Mouse (Mus musculus): ENCODE measurements at regions not wholly inside any gene's neighbourhood (a gene's known extent, or its start where the extent isn't known, plus 50 kb on each side); places are given as distances from the start of the nearest gene placed in this dataset.
"Not testable (repeated sequence)": the region's sequence is repeated elsewhere in the genome, so short reads cannot be mapped to it uniquely, and the experiment has no call there.

DNA sequence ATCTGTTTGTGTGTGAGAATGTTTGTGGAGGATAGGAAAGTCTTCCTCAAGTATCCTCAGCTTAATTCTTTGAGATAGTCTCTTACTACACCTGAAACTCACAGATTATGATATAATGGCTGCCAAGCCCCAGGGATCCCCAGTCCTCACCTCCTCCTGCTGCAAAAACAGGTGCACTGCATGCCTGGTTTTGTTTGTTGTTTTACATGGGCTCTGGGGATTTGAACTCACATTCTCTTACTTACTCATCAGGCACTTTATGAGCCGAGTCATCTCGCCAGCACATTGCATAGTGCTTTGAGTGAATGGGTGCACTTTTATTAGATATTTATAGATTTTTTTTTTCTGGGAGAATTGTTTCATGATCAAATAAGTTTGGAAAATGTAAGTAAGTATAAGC lies 56.3 kb downstream of the Mterf1b start:
- ATAC-seq (replicated peaks; ENCODE audit: insufficient number of reproducible peaks, low FRiP score, low TSS enrichment, poor library complexity, severe bottlenecking) = no peak

DNA sequence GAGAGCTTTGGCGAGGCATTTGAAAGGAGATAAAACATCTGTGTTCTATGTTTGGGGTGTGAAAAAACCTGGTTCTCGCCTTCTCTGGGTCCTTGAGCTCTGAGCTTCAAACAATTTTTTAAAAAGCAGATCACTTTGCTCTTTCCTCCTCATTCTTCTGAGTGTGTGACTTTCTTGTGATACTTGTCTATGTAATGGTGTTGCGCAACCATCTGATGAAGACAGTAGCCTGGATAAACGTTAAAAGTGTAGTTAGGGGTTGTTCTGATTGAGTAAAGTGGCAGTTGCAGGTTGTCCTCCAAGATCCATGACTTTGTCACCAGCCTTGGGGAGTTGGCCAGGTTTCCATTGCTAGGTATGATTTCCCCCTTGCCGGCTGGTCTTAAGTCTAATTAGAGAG lies 62.1 kb downstream of the Mterf1b start:
- ATAC-seq (replicated peaks; ENCODE audit: insufficient number of reproducible peaks, low FRiP score, low TSS enrichment, poor library complexity, severe bottlenecking) = not testable (repeated sequence)

DNA sequence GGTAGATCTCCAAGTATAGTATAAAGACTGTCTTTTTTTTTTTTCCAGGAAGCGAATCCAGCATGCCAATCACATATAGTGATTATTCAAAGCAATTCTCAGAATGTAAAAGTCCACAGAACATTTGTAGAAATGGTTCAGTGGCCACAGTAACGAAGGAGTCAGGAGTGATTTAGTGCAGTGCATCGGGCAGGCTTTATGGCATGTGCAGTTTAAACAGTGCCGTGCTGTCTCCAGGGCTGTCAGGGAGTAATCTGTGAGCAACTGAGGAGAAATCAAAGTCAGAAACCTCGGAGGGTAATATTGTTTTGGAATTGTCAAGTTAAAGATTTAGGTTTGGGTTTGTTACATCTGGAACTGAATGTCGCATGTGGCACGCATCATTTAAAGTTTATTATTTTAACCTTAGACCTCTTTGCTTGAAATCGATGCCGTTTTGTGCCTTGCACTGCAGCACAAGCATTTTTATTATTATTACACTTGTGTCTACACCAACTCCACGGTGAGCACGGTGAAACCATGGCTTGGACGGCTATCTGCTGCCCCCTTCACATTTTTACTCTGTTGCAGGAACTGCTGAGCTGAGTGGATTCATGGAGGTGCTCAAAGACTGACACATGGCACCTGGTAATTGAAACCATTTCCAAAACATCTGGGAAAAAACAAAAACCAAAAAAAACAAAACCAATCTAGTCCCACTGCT lies 65.0 kb downstream of the Mterf1b start:
- no peak for ATAC-seq (replicated peaks; ENCODE audit: insufficient number of reproducible peaks, low FRiP score, low TSS enrichment, poor library complexity, severe bottlenecking)

DNA sequence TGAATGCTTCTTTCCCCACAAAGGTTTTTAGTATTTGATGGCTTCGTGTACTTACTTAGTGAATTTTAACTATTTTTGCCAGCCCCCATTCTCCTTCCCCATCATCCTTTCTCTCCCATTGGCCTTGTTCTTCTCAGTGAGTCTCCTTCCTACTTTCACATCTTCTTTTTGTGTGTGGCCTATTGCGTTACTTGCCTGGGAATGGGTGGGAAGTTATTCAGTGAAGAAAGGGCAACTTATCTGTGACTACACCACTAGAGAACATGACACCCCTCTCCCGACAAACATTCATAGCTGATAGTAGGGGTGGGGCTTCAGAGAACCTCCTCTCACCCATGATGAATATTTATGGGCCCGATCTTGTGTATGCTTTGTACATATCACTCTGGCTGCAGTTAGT lies 67.1 kb downstream of the Mterf1b start:
- ATAC-seq (replicated peaks; ENCODE audit: insufficient number of reproducible peaks, low FRiP score, low TSS enrichment, poor library complexity, severe bottlenecking) = peak; percentile 71

DNA sequence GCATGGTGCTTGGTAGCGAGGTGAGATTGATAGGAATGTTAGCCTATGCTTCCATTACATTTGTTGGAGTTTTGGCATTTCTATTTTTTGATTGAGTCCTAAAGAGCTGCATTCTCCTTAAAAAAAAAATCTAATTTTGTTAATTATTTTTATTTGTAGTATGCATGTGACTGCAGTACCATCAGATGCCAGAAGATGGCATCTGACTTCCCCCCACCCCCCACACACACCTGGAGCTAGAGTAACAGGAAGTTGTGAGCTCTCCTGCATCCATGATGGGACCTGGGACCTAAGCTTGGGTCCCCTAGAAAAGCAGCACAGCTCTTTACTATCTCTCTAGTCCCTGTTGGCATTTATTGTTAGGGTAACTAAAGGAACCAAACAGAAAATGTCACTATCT lies 70.5 kb downstream of the Mterf1b start:
- no peak for ATAC-seq (replicated peaks; ENCODE audit: insufficient number of reproducible peaks, low FRiP score, low TSS enrichment, poor library complexity, severe bottlenecking)

DNA sequence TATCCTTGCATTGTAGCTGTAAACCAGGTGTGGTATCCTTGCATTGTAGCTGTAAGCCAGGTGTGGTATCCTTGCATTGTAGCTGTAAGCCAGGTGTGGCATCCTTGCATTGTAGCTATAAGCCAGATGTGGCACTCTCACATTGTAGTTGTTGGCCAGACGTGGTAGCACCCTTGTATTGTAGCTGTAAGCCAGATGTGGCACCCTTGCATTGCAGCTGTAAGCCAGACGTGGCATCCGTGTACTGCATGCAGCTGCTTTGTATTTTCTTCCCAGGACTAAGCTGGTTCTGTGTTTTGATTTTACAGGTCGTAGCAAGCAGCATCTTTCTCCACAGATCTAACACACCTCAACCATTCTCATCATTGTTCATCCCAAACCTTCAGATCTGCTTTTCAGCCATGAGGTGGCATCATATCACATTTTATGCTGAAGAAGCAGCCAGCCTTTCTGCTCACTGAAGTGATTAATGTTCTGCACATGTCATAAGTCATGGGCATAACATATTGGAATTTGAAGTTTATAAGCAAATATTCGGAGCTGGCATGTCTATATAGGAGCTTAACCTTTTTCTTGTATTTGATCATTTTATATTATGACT lies 71.5 kb downstream of the Mterf1b start:
- no peak for ATAC-seq (replicated peaks; ENCODE audit: insufficient number of reproducible peaks, low FRiP score, low TSS enrichment, poor library complexity, severe bottlenecking)

DNA sequence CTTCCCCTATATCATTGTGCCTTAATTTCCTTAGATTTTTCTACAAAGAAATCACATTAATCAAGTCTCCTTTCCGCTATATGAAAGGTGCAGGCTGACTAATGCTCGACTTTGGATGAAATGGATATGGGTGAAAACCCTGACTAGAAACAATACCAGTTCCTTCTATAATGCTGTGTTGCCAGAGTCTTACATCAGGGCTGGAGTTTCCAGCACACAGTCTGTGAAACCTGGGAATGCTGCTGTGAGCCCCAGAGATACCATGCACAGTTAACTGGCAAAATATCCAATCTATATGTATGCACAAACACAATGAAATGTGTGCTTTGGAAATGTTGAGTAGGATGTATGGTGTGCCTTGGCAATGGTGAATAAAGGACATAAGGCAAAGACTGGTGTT lies 75.5 kb downstream of the Mterf1b start:
- no peak for ATAC-seq (replicated peaks; ENCODE audit: insufficient number of reproducible peaks, low FRiP score, low TSS enrichment, poor library complexity, severe bottlenecking)

DNA sequence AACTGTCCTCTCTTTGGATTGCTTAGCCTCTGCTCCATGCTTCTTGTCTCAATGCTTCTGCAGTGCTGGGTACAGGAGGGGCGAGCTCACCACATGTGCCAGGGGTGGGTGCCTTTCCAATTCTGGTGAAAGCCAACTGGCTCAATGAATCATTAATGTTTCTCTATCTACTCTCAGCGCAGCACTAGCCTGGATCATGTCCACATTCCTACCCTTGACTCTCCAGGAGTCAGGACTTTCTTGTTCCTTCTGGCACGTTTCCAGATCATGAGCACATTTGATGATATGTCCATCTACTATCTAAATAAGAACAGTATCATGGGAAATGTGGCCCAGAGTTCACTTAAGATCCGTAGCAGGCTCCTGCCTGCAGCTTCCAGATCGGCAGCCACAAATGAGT lies 80.8 kb downstream of the Mterf1b start:
- ATAC-seq (replicated peaks; ENCODE audit: insufficient number of reproducible peaks, low FRiP score, low TSS enrichment, poor library complexity, severe bottlenecking) = no peak

DNA sequence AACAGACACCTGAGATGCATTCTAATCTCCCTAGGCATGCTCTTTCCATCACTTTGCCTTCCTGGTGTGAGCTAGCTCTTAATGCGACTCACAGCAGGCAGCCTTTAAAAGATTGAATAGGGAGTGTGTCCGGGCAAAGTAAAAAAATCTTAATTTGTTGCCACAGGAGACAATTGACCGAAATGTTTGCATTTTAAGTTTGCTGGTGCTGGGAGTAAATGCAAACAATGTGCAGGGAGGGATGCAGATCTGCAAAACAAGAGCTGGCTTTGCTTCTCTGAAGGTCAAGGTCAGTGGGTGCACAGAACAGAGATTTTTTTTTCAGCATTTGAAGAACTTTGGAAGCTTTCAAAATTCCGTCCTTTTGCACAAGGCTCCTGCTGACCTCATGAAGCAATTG lies 111.4 kb downstream of the Mterf1b start:
- no peak for ATAC-seq (replicated peaks; ENCODE audit: insufficient number of reproducible peaks, low FRiP score, low TSS enrichment, poor library complexity, severe bottlenecking)

DNA sequence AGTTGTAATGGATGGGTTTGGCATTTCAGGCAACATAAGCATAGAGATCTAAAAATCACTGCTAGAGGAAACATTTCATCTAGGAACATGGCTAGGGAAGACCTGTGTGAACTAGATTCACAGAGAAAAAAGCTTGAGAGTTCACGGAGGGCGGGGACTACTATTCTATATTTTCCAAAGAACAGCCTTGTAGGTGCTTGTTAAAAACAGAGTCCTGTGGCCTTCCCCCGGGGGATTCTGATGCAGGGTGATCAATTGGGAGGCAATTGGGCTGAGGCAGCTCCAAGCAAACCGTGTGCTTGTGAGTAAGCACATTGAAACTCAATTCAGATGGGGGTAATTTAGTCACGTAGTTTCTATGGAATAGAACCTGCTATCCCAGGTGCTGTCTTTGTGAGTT lies 112.0 kb downstream of the Mterf1b start:
- ATAC-seq (replicated peaks; ENCODE audit: insufficient number of reproducible peaks, low FRiP score, low TSS enrichment, poor library complexity, severe bottlenecking) = no peak

DNA sequence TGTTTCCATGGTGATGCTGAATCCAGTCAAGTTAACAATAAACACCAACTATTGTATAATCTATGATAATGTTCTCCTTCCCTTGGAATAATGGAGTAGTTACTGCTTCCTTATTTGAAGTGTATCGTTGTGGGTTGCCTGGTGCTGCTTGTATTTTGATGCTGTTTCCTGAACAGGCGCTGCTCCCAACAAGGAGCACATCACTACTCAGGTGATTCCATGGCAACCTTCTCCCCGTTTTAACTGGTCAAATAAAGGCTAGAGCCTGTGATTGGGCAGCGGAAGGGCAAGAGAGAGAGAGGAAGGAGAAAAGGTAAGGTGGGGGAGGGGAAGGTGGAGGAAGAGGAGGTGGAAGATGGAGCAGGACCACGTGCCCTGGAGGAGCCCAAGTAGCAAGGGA lies 116.3 kb downstream of the Mterf1b start:
- no peak for ATAC-seq (replicated peaks; ENCODE audit: insufficient number of reproducible peaks, low FRiP score, low TSS enrichment, poor library complexity, severe bottlenecking)

DNA sequence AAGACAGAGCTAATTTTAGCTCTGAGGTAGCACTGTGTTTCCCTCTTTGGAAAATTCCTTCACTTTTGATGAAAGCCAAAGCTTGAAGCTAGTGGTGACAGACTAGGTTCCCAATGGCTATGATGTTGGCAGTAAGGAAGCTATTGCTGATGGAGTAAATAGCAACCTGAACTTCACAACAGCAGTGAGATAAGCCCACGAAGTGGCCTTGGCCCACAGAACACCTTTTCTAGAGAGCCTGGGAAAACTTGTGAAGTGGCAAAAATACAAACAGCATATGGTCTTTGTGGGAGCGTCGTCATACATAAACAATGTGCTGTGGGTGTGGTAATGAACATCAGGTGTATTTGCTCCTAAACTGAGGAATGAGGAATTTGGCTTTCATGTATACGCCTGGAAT lies 119.0 kb downstream of the Mterf1b start:
- no peak for ATAC-seq (replicated peaks; ENCODE audit: insufficient number of reproducible peaks, low FRiP score, low TSS enrichment, poor library complexity, severe bottlenecking)

DNA sequence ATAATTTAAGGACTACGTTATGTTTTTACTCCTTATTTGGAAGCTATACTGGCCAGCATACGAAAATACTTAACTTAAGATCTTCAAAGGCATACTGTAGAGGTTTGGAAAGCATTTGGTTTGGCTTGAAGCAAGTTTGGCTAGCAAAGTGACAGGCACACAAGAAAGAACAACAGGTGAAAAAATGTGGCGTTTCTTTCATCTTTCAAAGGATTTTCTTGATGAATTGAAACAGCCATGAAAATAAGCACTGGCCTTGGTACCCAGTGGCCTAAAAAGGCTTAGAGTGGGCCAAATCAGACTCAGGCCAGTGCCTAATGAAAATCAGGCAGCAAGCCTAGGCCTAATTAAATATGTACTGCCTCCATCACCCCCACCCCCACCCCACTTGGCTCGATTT lies 119.4 kb downstream of the Mterf1b start:
- ATAC-seq (replicated peaks; ENCODE audit: insufficient number of reproducible peaks, low FRiP score, low TSS enrichment, poor library complexity, severe bottlenecking) = no peak

DNA sequence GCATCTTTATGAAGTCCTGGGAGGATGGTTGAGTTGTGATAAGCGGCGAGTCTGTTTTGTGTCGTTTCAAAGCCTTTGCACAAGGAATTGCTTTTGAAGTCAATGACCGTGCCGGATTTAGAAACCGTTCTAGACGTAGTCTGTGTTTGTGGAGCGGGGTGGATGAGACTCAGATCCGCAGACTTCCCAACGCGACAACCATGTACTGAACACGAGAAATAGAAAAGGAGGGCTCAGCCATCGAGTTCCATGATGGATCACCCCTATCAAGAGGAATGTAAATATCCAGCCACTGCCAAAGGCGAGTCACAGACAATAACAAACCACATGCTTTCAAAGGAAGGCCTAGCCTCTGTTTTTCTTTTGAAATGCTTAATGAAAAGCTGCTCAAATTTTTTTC lies 120.5 kb downstream of the Mterf1b start:
- ATAC-seq (replicated peaks; ENCODE audit: insufficient number of reproducible peaks, low FRiP score, low TSS enrichment, poor library complexity, severe bottlenecking) = no peak

DNA sequence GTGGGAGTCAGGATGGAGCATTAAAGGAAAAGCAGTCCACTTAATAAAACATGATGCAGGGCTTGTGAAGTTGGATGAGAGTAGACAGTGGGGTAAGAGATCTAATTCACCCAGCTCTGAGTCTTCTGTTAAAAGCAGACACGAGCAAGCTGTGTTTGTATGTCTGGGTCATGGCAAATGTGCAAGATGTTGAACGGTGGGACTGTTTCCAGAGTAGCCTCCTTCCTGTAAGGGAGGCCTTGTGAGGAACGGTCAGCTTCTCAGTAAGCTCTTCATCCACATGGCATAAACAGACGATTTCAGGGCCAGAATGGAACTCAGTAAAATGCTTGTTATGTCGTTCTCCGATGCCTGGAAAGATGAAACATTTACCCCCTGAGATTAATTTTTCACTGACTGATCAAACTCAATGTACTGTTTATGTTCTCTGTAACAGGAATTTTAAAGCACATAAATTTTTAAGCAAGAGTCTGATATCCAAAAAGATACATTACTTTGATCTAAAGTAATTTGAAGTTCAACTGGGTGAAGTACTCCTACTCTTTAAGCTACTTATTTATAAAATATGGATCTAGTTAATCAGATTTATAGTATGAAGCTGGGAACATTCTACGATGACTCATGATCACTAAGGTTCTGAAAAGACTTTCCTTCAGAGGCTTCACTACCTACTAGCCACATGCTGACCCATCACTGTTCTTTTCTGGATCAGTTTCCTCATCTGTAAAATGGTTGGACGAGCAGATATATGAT lies 130.6 kb downstream of the Mterf1b start:
- ATAC-seq (replicated peaks; ENCODE audit: insufficient number of reproducible peaks, low FRiP score, low TSS enrichment, poor library complexity, severe bottlenecking) = no peak

DNA sequence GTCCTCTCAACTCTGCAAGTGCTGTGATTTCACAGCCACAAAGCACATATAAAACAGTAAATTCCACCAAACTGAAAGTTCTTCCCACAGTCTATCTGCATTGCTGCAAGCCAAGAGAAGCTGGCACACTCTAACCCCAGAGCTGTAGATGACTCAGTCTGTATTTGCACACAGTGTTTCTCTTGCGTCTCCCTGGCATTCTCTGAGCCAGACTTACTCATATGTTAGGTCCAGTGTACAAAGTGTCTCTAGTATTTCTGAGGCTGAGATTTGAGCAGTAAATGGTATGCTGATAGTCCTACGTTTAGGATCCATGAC lies 131.2 kb downstream of the Mterf1b start:
- no peak for ATAC-seq (replicated peaks; ENCODE audit: insufficient number of reproducible peaks, low FRiP score, low TSS enrichment, poor library complexity, severe bottlenecking)

DNA sequence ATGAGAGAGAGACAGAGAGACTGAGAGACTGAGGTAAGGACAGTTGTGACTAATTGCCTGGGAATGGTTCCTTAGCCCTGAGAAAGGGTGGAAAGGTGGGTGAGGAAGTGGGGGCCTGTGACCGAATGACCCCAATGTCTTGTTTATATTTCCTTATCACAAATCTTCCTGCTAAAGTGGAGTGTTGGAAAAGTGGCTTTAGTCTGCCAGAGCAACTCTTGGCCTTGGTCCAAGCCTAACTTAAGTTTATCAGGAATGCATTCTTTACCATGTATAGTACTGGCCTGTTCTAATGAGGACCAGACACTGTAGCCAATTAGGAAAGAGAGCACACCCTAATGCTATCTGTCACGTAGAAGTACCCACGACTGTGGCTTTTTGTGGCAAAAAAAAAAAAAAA lies 133.6 kb downstream of the Mterf1b start:
- ATAC-seq (replicated peaks; ENCODE audit: insufficient number of reproducible peaks, low FRiP score, low TSS enrichment, poor library complexity, severe bottlenecking) = no peak

DNA sequence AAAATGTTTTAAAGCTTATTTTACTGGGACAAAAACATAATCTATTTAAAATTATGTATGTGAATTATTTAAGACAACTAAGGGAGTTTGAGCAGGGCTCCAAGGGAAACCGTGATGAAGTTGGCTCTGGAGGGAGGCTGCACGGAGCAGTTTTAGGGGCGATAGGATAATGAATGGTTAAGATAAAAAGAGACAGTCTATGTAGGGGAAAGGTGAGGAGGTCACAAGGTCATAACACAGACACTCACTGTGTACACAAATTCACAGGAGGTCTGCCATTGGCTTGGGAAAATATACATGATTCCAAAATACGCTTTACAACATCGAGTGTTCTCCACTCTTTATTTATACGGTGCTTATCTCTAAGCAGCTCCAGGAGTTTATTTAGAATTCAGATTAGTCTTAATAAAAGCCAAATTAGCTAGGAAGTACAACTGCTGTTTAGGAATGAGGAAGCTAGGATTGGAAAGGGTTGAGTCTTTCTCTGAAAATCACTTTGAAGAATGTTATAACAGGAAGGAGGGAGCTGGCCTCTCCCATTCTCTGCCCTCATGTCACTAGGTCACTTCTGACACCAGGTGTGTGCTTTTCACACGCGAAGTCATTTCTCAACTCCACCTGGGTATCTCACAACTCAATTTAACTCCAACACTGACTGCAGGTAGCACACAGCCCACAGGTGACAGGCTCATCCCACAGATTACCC lies 134.3 kb downstream of the Mterf1b start:
- ATAC-seq (replicated peaks; ENCODE audit: insufficient number of reproducible peaks, low FRiP score, low TSS enrichment, poor library complexity, severe bottlenecking) = no peak

DNA sequence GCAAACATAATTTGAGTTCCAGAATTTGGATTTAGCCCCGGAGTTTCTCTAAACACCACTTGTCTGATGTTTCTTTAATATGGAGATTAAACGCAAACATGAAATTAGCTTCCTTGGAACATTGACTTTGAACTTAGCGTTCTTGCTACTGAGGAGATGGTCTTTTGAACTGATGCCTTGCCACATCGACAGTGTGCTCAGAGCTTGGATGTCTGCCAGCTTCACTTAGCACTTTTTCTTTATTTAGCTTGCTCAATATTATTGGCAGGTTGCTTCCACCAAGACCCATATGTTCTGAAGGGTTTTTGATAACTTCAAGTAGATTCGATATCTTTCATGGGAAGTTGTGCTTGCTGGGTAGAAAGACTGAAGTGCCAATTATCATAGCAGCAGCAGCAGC lies 143.5 kb downstream of the Mterf1b start:
- ATAC-seq (replicated peaks; ENCODE audit: insufficient number of reproducible peaks, low FRiP score, low TSS enrichment, poor library complexity, severe bottlenecking) = no peak

DNA sequence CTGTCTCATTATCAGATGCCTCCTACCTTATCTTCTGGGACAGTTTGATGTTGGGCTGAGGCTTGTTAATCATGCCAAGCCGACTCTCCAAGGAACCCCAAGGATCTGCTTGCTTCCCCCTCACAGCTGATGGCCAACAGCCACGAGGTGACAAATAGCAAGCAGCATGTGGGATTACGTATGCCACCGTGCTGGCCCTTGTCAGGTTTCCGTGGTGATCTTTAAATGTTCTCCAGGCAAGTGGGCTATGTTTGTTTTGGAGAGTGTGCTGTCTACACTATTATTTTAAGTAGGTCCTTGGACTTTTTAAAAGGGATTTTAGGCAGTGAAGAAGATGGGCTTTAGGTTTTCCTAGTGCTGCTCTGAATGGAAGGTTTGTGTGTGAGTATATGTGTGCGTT lies 149.8 kb downstream of the Mterf1b start:
- no peak for ATAC-seq (replicated peaks; ENCODE audit: insufficient number of reproducible peaks, low FRiP score, low TSS enrichment, poor library complexity, severe bottlenecking)
